Mouse (Mus musculus) ES-E14 (cell line): Measurements from ENCODE around the gene Exph5.

Source experiments
- CHD2 ChIP-seq: IDR thresholded peaks from 2 replicates; pipeline ENCODE4 v1.6.1; 2014; ENCODE audit warnings: mild to moderate bottlenecking, low read depth, low read length, inconsistent platforms
- MAFK ChIP-seq: IDR thresholded peaks from 2 replicates; pipeline ENCODE4 v1.6.1; 2014; ENCODE audit warnings: mild to moderate bottlenecking, low read depth, low read length, inconsistent platforms; ENCODE audit not compliant: insufficient read depth
- ZNF384 ChIP-seq: IDR thresholded peaks from 2 replicates; pipeline ENCODE4 v1.6.1; 2012; ENCODE audit warnings: low read depth, low read length, inconsistent platforms

GRCm38 (mm10) chr9:53349211-53349610 lies 47.7 kb downstream of the Exph5 start:
- no peak for TF ChIP-seq ZNF384
- no peak for TF ChIP-seq CHD2
- no peak for TF ChIP-seq MAFK
